Mouse (Mus musculus): Measurements from ENCODE around the gene Plekha3. TPM values are rescaled to one million over a fixed set of nuclear protein-coding genes. Genes with fewer than 3 reads are reported as not detected.

Gene Plekha3
- total RNA-seq (2023): 32.1 TPM

DNA sequence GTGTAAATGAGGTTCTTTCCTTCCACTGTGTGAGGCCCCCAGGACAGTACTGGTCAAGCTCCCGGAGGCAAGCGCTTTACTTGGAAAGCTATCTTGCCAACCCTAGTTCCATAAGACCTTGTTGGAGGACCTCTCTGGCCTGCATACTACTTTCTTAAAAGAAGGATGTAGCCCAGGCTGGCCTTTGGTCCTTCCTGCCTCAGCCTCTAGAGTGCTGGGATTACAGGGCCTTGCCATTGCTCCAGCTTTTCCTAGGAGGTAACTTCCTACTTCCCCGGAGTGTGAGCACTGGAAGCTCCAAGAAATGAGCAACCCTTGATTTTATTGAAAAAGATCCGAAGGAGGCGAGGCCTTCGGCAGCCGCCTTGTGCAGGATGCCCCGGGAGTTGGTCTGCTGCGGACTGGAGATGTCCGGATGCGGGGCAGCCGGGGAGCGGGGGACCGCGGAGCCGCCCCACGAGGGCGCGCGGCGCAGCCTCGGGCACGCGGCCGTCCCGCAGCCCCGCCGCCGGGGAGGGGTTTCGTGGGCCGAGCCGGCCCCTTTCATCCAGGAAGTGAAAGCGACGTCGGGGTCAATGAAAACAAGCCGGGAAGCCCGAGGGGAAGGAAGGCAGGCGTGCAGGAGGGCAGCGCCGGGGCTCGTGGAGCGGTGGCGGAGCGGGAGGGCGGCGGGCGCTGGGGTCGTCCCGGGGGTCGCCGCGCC lies at the start of gene Plekha3:
Plekha3 (plus strand) TSS at position 557 of the 703 bp plus-strand sequence.

DNA sequence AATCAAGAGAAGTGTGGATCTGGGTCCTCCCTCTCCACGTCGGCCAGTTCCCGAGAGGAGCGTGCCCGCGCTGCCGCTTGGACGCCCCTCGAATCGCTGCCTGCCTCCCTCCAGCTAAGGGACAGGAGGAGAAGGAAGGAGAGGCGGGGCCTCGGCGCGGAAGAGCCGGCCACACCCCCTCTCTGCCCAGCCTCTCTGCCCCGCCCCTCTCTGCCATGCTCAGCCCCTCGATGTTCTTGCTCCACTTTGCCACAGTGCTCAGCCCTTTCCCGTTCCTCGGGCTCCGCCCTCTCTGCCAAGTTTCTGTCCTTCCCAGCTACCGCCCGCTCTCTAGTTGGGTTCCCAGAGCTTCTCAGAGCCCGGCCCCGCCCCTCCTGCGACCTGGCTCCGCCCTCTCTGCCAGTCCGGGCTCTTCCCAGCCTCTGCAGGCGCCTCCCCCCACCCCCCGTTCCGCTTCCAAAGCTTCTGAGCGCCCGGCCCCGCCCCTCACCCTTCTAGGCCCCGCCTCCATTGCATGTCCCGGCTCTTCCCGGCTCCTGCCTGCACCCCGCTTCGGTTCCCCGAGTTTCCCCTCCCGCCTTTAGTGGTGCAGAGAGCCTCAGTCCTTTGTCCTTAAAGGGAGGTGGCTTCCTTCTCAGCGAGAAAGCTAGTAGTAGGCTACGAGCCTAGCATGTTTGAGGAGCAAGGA lies 27.1 kb upstream of the Plekha3 start, which contains the start of the genes Prkra and Pjvk:
Prkra (minus strand) TSS at position 133 of the 688 bp plus-strand sequence.
Pjvk (plus strand) TSS at position 594 of the 688 bp plus-strand sequence.

DNA sequence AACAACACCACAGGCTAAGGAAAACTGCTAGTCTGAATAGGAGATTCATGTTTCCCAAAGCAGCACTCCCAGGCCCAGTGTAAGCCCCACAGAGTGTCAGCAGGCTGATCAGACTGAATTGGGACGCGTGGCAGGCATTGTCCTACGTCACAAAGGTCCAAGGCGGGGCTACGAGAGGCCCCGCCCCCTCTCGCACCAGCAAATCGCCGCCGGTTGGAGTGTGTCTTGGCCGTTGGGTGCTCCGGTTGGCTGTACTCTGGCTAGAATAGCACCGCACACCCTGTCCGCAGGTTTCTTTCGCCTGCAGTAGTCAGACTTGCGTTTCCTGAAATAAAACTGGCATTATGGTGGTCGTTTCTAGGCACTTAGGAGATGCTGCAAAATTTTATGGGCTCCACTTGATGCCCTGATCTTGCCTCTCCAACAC lies 2.1 kb upstream of the Plekha3 start, which contains the start of gene Fkbp7:
Fkbp7 (minus strand) TSS at position 151 of the 427 bp plus-strand sequence.

Other genes with a start within 250 kb of the Plekha3 start
- 3.3 TPM for gene Prkra, start 27.3 kb upstream of the Plekha3 start, total RNA-seq (2023)
- gene Pjvk, start 26.8 kb upstream of the Plekha3 start, total RNA-seq (2023): not detected
- gene Fkbp7, start 2.2 kb upstream of the Plekha3 start, total RNA-seq (2023): 3.5 TPM

Data from CD4-positive naive resting alpha-beta T cell, adult 57 days (primary cell).